Mouse (Mus musculus): ENCODE results near the gene Hist2h2aa2. TPM values are rescaled to one million over a fixed set of nuclear protein-coding genes. Genes with fewer than 3 reads are reported as not detected.

Hist2h2aa2 gene
- total RNA-seq, 1 experiment from 2014 or later: 742 TPM

DNA sequence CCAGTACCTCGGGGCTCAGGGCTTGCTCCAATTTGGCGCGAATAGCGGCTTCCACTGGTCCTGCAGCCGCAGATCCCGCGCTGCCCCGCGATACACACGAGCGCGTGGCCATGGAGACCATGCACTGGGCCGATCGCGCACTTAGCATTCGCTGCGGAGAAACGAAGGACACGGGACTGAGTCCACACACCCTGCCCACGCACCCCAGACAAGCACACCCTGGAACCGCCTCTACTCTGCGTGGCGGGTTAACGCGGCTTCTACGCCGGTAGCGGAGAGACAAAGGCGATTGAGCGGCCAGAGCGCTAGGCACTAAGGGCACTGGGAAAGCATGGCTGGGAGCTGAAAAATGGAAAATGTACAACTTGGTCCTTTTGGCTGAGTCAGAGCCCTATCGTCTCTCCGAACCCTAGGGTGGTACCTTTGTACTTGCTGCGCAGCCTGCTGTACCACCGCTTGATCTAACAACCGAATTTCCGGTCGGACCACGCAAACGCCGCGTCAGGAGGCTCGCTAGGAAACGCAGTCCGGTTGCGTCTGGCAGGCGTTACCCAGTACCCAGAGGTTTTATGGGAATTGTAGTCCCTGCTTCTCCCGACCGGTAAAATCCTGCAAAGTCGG is 42.8 kb downstream of the Hist2h2aa2 start:
- DNase-seq: peak; percentile 88

DNA sequence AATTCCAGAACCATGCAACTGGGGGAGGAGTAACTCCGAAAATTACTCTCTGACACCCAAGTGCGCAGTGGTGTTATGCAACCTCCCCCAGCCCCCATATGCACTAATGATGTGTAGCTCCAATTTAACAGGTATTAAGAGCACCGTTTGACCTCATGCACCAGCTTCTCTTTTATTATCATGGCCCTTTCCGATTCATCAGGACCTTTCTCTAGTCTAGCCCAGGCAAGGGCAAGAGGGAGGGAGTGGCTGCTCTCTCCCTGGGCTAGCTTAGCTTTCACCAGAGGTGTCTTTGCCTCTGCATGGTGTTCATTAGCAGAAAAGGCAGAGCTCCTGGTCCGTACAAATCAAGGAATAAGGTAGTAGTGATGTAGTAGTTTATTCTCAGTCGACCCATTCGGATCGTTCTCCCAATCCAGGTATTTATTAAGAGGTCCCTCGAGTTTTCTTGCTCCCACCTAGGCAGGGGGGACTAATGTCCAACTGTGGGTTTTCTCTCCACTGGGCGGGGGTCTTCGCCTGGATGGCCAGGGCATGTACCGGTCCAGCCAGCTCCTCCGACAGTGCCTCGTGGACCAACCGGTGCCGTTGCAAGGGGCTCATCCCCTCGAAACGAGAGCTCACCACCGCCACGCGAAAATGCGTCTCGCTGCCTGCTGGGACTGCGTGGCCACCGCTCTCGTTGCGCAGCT is 43.5 kb downstream of the Hist2h2aa2 start:
- DNase-seq: no peak

GRCm38 (mm10) chr3:96195616-96196313 is 44.3 kb downstream of the Hist2h2aa2 start:
- no peak for DNase-seq

GRCm38 (mm10) chr3:96194966-96195365 is 45.1 kb downstream of the Hist2h2aa2 start:
- DNase-seq: no peak

DNA sequence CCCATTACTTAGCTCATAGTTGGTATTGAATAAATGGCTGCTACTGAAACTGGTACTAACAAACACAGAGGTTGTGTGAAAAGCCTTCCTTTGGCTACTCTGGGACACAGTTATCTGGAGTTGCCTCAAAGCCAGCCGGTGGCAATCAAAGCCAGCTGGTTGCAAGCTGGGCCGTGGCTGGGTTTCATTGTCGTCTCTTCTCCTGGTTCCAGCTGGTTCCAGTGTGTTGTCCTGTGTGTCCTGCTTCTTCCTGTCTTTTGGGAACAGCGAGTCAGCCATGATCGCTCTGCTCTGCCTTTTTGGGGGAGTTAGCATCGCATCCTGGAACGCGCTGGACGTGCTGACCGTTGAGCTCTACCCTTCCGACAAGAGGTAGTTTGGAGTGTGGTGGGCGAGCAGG is 47.1 kb downstream of the Hist2h2aa2 start:
- no peak for DNase-seq

Small RNAs within 50 kb of the gene (microRNA-seq; reads per million reads assigned to microRNA genes)
- gene Gm44492 (0 to 0.34 reads per million in 2 experiments), gene Gm47311 (0 reads per million in 2 experiments), gene Gm47313 (0 reads per million in 2 experiments)

Other genes with a start within 250 kb of the Hist2h2aa2 start
- 18.6 and 25.1 TPM in 2 replicates for gene Plekho1, start 244.3 kb downstream of the Hist2h2aa2 start, total RNA-seq (2021)
- gene Vps45, start 181.8 kb downstream of the Hist2h2aa2 start, total RNA-seq (2021): 39.0 and 41.2 TPM in 2 replicates
- gene Otud7b, start 135.7 kb downstream of the Hist2h2aa2 start, total RNA-seq (2021): 25.8 and 40.5 TPM in 2 replicates
- 16.3 and 27.0 TPM in 2 replicates for gene Mtmr11, start 78.3 kb downstream of the Hist2h2aa2 start, total RNA-seq (2021)
- gene Sf3b4, start 67.9 kb downstream of the Hist2h2aa2 start, total RNA-seq (2021): 55.3 and 58.9 TPM in 2 replicates
- 7.3 and 11.8 TPM in 2 replicates for gene Sv2a, start 59.1 kb downstream of the Hist2h2aa2 start, total RNA-seq (2021)
- gene Bola1, start 20.6 kb downstream of the Hist2h2aa2 start, total RNA-seq (2021): 39.3 and 42.4 TPM in 2 replicates
- gene Hist2h2ab, start 20.4 kb downstream of the Hist2h2aa2 start, total RNA-seq (2021): 7.7 and 10.9 TPM in 2 replicates
- 62.8 and 86.8 TPM in 2 replicates for gene Hist2h2ac, start 19.4 kb downstream of the Hist2h2aa2 start, total RNA-seq (2021)
- 19.4 and 21.7 TPM in 2 replicates for gene Hist2h2be, start 19.2 kb downstream of the Hist2h2aa2 start, total RNA-seq (2021)
- 37.2 and 60.7 TPM in 2 replicates for gene Hist2h3c2, start 1.1 kb downstream of the Hist2h2aa2 start, total RNA-seq (2021)
- 17.4 TPM in 1 of 2 replicates, not detected in the other for gene Hist2h2aa1, start 5.2 kb upstream of the Hist2h2aa2 start, total RNA-seq (2021)
- 1.9 TPM in 1 of 2 replicates, not detected in the other for gene Hist2h3c1, start 6.4 kb upstream of the Hist2h2aa2 start, total RNA-seq (2021)
- 30.2 and 32.3 TPM in 2 replicates for gene Hist2h4, start 23.0 kb upstream of the Hist2h2aa2 start, total RNA-seq (2021)
- gene Hist2h3b, start 28.4 kb upstream of the Hist2h2aa2 start, total RNA-seq (2021): 114 and 165 TPM in 2 replicates
- gene Hist2h2bb, start 29.5 kb upstream of the Hist2h2aa2 start, total RNA-seq (2021): 138 and 170 TPM in 2 replicates
- 1.0 and 1.4 TPM in 2 replicates for gene Fcgr1, start 53.7 kb upstream of the Hist2h2aa2 start, total RNA-seq (2021)
- gene BC107364, start 212.0 kb upstream of the Hist2h2aa2 start, total RNA-seq (2021): not detected in 2 replicates

Measured in adrenal gland, postnatal 25 days (tissue).